ENCODE assay signal across 12 mouse cellular contexts in the genomic region with DNA sequence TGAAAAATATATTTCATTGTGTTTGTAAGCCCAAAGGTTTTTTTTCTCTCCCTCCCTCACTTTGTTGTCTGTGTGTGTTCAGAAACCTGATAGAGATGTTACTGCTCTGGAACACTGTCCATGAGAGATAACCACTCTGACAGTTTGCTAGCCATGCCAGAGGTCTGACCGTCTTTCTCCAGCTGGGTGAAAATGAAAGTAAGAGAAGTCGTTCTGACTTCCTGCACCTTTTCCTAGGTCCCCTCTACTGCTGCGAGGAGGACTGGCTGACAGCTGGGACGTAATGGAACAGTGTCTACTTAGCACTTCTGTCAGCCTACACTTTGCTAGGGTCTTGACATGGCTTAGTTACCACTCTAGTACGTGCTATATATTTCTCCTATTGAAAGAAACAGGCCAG. TPM values are rescaled to one million over a fixed set of nuclear protein-coding genes. Genes with fewer than 3 reads are reported as not detected.
DNase-seq lines count a peak whose midpoint lies in the region; ATAC-seq and TF ChIP-seq lines count a peak whose summit lies in the region.
"Had no signal": no experiment of that assay in that cellular context is flagged by ENCODE, and none has a peak within 500 bp of the region (broad histone marks: within the 10 kb centered on the region; RNA-seq: fewer than 3 reads in every experiment).

No protein-coding gene starts in this region.

- TF ChIP-seq EP300 in CH12.LX (IDR thresholded peaks at IDR 0.05; ENCODE audit: low read length): no peak

- DNase-seq in heart, adult 8-10 months (ENCODE audit: low spot score): peak; percentile 42
- no peak for DNase-seq in heart, embryonic 10.5 days (ENCODE audit: low spot score)
- no peak for DNase-seq in CH12.LX (ENCODE audit: extremely low read depth)
- DNase-seq in ovary, postnatal 36 days (ENCODE audit: low spot score): no peak
- DNase-seq in urinary bladder, postnatal 14 days (ENCODE audit: low spot score): no peak
- DNase-seq in gastrocnemius, adult 8-10 months (ENCODE audit: low spot score in 2 of 2): no peak
- DNase-seq: right cerebral cortex, postnatal 25 days had no signal

- no peaks in the 10 kb centered on the region for H3K27me3 ChIP-seq in heart, embryonic 10.5 days (ENCODE audit: insufficient read depth, poor library complexity, severe bottlenecking)
- no peaks in the 10 kb centered on the region for H3K27me3 ChIP-seq in CH12.LX (replicated peaks)
- H3K27me3 ChIP-seq in liver, embryonic 12.5 days (replicated peaks): no peaks in the 10 kb centered on the region
- H3K27me3 ChIP-seq: kidney, embryonic 15.5 days; neural tube, embryonic 13.5 days had no signal

- H3K4me2 ChIP-seq in CH12.LX (ENCODE audit: insufficient read depth, low read depth, poor library complexity, severe bottlenecking): peak overlapping the region; percentile 58
- peak overlapping the region; percentile 74 for H3K4me2 ChIP-seq in liver, embryonic 12.5 days
- H3K4me2 ChIP-seq: kidney, embryonic 15.5 days; neural tube, embryonic 13.5 days had no signal

- H3K9me3 ChIP-seq in heart, embryonic 10.5 days: no peaks in the 10 kb centered on the region
- no peaks in the 10 kb centered on the region for H3K9me3 ChIP-seq in CH12.LX (replicated peaks; ENCODE audit: low read length)
- H3K9me3 ChIP-seq in liver, embryonic 12.5 days (replicated peaks): no peaks in the 10 kb centered on the region
- H3K9me3 ChIP-seq: kidney, embryonic 15.5 days; neural tube, embryonic 13.5 days had no signal

- 59% methylated on average over 5 of the region's 5 CpGs for WGBS in heart, embryonic 10.5 days
- 36% methylated on average over 5 of the region's 5 CpGs for WGBS in liver, embryonic 12.5 days (ENCODE audit: insufficient replicate concordance)

- H3K79me2 ChIP-seq in CH12.LX (replicated peaks; ENCODE audit: control insufficient read depth, extremely low read depth, insufficient read depth, poor library complexity, severe bottlenecking): no peaks in the 10 kb centered on the region

- no peaks in the 10 kb centered on the region for H3K4me1 ChIP-seq in heart, embryonic 10.5 days
- H3K4me1 ChIP-seq in CH12.LX (ENCODE audit: control insufficient read depth in 1 of 2, insufficient read depth in 2 of 2): peaks cover 2 to 10% of the 10 kb centered on the region in 2 experiments; a peak in 3 of 4 replicates
- H3K4me1 ChIP-seq in liver, embryonic 12.5 days: peaks cover 27% of the 10 kb centered on the region
- H3K4me1 ChIP-seq: kidney, embryonic 15.5 days had no signal

- H3K4me3 ChIP-seq in heart, embryonic 10.5 days: no peak overlapping the region
- H3K4me3 ChIP-seq in CH12.LX (replicated peaks in 1 of 3; ENCODE audit: low read depth in 2 of 3, low read length in 2 of 3, poor library complexity in 1 of 3): no peak overlapping the region
- H3K4me3 ChIP-seq in liver, embryonic 12.5 days: peak overlapping the region; percentile 44
- H3K4me3 ChIP-seq: kidney, embryonic 15.5 days; neural tube, embryonic 13.5 days had no signal

- no peak for TF ChIP-seq RAD21 in CH12.LX (IDR thresholded peaks at IDR 0.05; ENCODE audit: low read depth, low read length)

- in situ Hi-C loops in CH12.LX (cut with MboI; ENCODE audit: low pct_ligation_motif_present, low pct_unique_long_range_greater_than_20kb, low sequenced_read_pairs): loop anchor here (5.0 kb wide), 1 partner anchor 57 kb away; the partner anchor contains the start of gene Pdzd9

- TF ChIP-seq CTCF in CH12.LX (conservative IDR thresholded peaks at IDR 0.05 in 1 of 2, IDR thresholded peaks at IDR 0.05 in 1 of 2; ENCODE audit: low read depth in 2 of 2, low read length in 2 of 2): no peak

- dilution Hi-C loops in CH12.LX (cut with MboI; ENCODE audit: extremely low pct_ligation_motif_present, extremely low pct_unique_long_range_greater_than_20kb, low sequenced_read_pairs): no loop called here

- H3K27ac ChIP-seq in heart, embryonic 10.5 days: no peak overlapping the region
- no peak overlapping the region for H3K27ac ChIP-seq in CH12.LX (ENCODE audit: insufficient read depth, low read depth)
- peak overlapping the region; percentile 85 for H3K27ac ChIP-seq in liver, embryonic 12.5 days
- H3K27ac ChIP-seq: kidney, embryonic 15.5 days; neural tube, embryonic 13.5 days had no signal

- no peak for TF ChIP-seq POLR2A in CH12.LX (IDR thresholded peaks at IDR 0.05; ENCODE audit: low read depth, low read length)

- peak overlapping the region; percentile 7 for H3K9ac ChIP-seq in CH12.LX (ENCODE audit: insufficient read depth, low read depth)
- peak overlapping the region; percentile 58 for H3K9ac ChIP-seq in liver, embryonic 12.5 days
- H3K9ac ChIP-seq: kidney, embryonic 15.5 days; neural tube, embryonic 13.5 days had no signal

- H3K36me3 ChIP-seq in heart, embryonic 10.5 days: peaks cover 14% of the 10 kb centered on the region
- peaks cover 11 to 45% of the 10 kb centered on the region in 2 experiments for H3K36me3 ChIP-seq in CH12.LX (replicated peaks in 1 of 2; ENCODE audit: control insufficient read depth in 1 of 2, insufficient read depth in 1 of 2, low read length in 1 of 2)
- peaks cover 30% of the 10 kb centered on the region for H3K36me3 ChIP-seq in liver, embryonic 12.5 days

- peak; percentile 70 for ATAC-seq in granulocyte monocyte progenitor cell, adult 5-6 weeks (replicated peaks; ENCODE audit: poor library complexity, severe bottlenecking)
- ATAC-seq in liver, embryonic 12.5 days: peak; percentile 92
- ATAC-seq: forebrain, embryonic 16.5 days had no signal

TF ChIP-seq in CH12.LX, 34 proteins besides CTCF, POLR2A, EP300 and RAD21:
- no peak for TF ChIP-seq TCF12 (IDR thresholded peaks at IDR 0.05; ENCODE audit: low read depth, low read length)
- TF ChIP-seq KAT2A (IDR thresholded peaks at IDR 0.05; ENCODE audit: insufficient replicate concordance, low read length): no peak
- no peak for TF ChIP-seq ZC3H11A (IDR thresholded peaks at IDR 0.05; ENCODE audit: low read depth, low read length)
- no peak for TF ChIP-seq NRF1 (IDR thresholded peaks at IDR 0.05; ENCODE audit: low read depth, low read length)
- no peak for TF ChIP-seq USF2 (conservative IDR thresholded peaks at IDR 0.05; ENCODE audit: low read depth, low read length)
- no peak for TF ChIP-seq POLR2AphosphoS2 (IDR thresholded peaks at IDR 0.05; ENCODE audit: low read depth, low read length)
- TF ChIP-seq MAZ (IDR thresholded peaks at IDR 0.05; ENCODE audit: low read depth, low read length): no peak
- no peak for TF ChIP-seq PAX5 (IDR thresholded peaks at IDR 0.05; ENCODE audit: low read length)
- TF ChIP-seq MAFK (IDR thresholded peaks at IDR 0.05; ENCODE audit: insufficient replicate concordance, low read length): no peak
- no peak for TF ChIP-seq SMC3 (IDR thresholded peaks at IDR 0.05; ENCODE audit: low read depth, low read length)

RNA-seq across cellular contexts. Expression of gene Vwa3a, which starts 9.5 kb away (rescaled TPM):
- 1 to 10 TPM; 1.7 to 4.6 (median 3.9) TPM for total RNA-seq in heart, adult 8-10 months (2022)
- 0.39 and 0.60 TPM in 2 replicates for polyA plus RNA-seq in heart, embryonic 10.5 days (2016; fragmentation: Nextera tagmentation; extraction: Ambion mirVana)
- total RNA-seq in CH12.LX (2012; rRNA removed) (not detected in 2 replicates), CH12.LX (2014; rRNA removed) (not detected in 2 replicates)
- not detected in 2 replicates for polyA plus RNA-seq in CH12.LX (2012; ENCODE audit: insufficient read length, low read depth)
- total RNA-seq in granulocyte monocyte progenitor cell, adult 5-6 weeks (2014; fragmentation: Nextera tagmentation): not detected in 2 replicates
- not detected in 2 replicates for total RNA-seq in granulocyte monocyte progenitor cell, adult 5-6 weeks (2017)
- polyA plus RNA-seq in liver, embryonic 12.5 days (2016; fragmentation: Nextera tagmentation; extraction: Ambion mirVana): not detected in 2 replicates
- under 1 TPM; 0.36 to 0.80 (median 0.54) TPM for total RNA-seq in gastrocnemius, adult 8-10 months (2022)

RNA-seq across cellular contexts. Expression of gene Mosmo, which starts 52.2 kb away (rescaled TPM):
- total RNA-seq in heart, adult 8-10 months (2022): 10 to 100 TPM; 24.7 to 37.7 (median 32.3) TPM
- 11.5 and 12.5 TPM in 2 replicates for polyA plus RNA-seq in heart, embryonic 10.5 days (2016; fragmentation: Nextera tagmentation; extraction: Ambion mirVana)
- total RNA-seq in CH12.LX (2012; rRNA removed) (14.0 and 15.9 TPM in 2 replicates), CH12.LX (2014; rRNA removed) (19.0 and 21.8 TPM in 2 replicates)
- 10.4 and 10.9 TPM in 2 replicates for polyA plus RNA-seq in CH12.LX (2012; ENCODE audit: insufficient read length, low read depth)
- total RNA-seq in granulocyte monocyte progenitor cell, adult 5-6 weeks (2014; fragmentation: Nextera tagmentation): 16.8 and 48.8 TPM in 2 replicates
- 12.7 and 15.7 TPM in 2 replicates for total RNA-seq in granulocyte monocyte progenitor cell, adult 5-6 weeks (2017)
- 9.4 and 10.7 TPM in 2 replicates for polyA plus RNA-seq in liver, embryonic 12.5 days (2016; fragmentation: Nextera tagmentation; extraction: Ambion mirVana)
- total RNA-seq in gastrocnemius, adult 8-10 months (2022): 10 to 100 TPM; 19.4 to 28.2 (median 22.9) TPM

RNA-seq across cellular contexts. Expression of gene Pdzd9, which starts 59.5 kb away (rescaled TPM):
- total RNA-seq in heart, adult 8-10 months (2022): not detected
- 0.31 and 0.40 TPM in 2 replicates for polyA plus RNA-seq in heart, embryonic 10.5 days (2016; fragmentation: Nextera tagmentation; extraction: Ambion mirVana)
- total RNA-seq in CH12.LX (2012; rRNA removed) (0.51 and 0.59 TPM in 2 replicates), CH12.LX (2014; rRNA removed) (not detected in 2 replicates)
- polyA plus RNA-seq in CH12.LX (2012; ENCODE audit: insufficient read length, low read depth): 0.30 and 0.39 TPM in 2 replicates
- not detected in 2 replicates for total RNA-seq in granulocyte monocyte progenitor cell, adult 5-6 weeks (2014; fragmentation: Nextera tagmentation)
- total RNA-seq in granulocyte monocyte progenitor cell, adult 5-6 weeks (2017): not detected in 2 replicates
- polyA plus RNA-seq in liver, embryonic 12.5 days (2016; fragmentation: Nextera tagmentation; extraction: Ambion mirVana): 0.13 and 0.17 TPM in 2 replicates
- total RNA-seq in gastrocnemius, adult 8-10 months (2022): not detected
